Mouse (Mus musculus) liver, embryonic 12.5 days (tissue): Measurements from ENCODE around the gene Olfr93. TPM values are rescaled to one million over a fixed set of nuclear protein-coding genes. Genes with fewer than 3 reads are reported as not detected.
"Not testable (repeated sequence)": the region's sequence is repeated elsewhere in the genome, so short reads cannot be mapped to it uniquely, and the experiment has no call there.

Source experiments
- ATAC-seq: fragments of 200-750 bp; cut with Nextera tagmentation; 2 replicates; pipeline ENCODE4 v1.8.0; 2017; ENCODE audit warnings: moderate number of reproducible peaks, mild to moderate bottlenecking, moderate library complexity
- H3K27ac ChIP-seq: fragments of 300-500 bp; sonication (generic); 2 replicates; pipeline ENCODE4 v1.5.1; 2016; ENCODE audit warnings: mild to moderate bottlenecking
- H3K27me3 ChIP-seq: fragments of 300-500 bp; sonication (generic); replicated peaks from 2 replicates; pipeline ENCODE4 v1.6.1; 2016; ENCODE audit warnings: mild to moderate bottlenecking, moderate library complexity
- H3K36me3 ChIP-seq: fragments of 300-500 bp; sonication (generic); 2 replicates; pipeline ENCODE4 v1.6.1; 2016; ENCODE audit warnings: mild to moderate bottlenecking, moderate library complexity
- H3K4me1 ChIP-seq: fragments of 300-500 bp; sonication (generic); 2 replicates; pipeline ENCODE4 v1.6.1; 2016
- H3K4me2 ChIP-seq: fragments of 300-500 bp; sonication (generic); 2 replicates; pipeline ENCODE4 v1.6.1; 2016; ENCODE audit warnings: mild to moderate bottlenecking, moderate library complexity
- H3K4me3 ChIP-seq: fragments of 300-500 bp; sonication (generic); 2 replicates; pipeline ENCODE4 v1.5.1; 2016; ENCODE audit warnings: mild to moderate bottlenecking, moderate library complexity
- H3K9ac ChIP-seq: fragments of 300-500 bp; sonication (generic); 2 replicates; pipeline ENCODE4 v1.6.1; 2016; ENCODE audit warnings: mild to moderate bottlenecking, moderate library complexity
- H3K9me3 ChIP-seq: fragments of 300-500 bp; sonication (generic); replicated peaks from 2 replicates; pipeline ENCODE4 v1.6.1; 2016; ENCODE audit warnings: mild to moderate bottlenecking, moderate library complexity
- WGBS: fragments of 180-500 bp; shearing (Covaris S2); methylation state at CpG from one replicate; pipeline ENCODE4 v1.1.7; 2016; ENCODE audit not compliant: insufficient replicate concordance; 5-methylcytosine and 5-hydroxymethylcytosine counted together
- polyA plus RNA-seq: library from polyadenylated mRNA; unstranded; fragments of >200 nt; fragmentation: Nextera tagmentation; extraction: Ambion mirVana; gene quantifications from 2 replicates; pipeline ENCODE4 v1.2.1, GENCODE M21; 2016

Olfr93 gene
- not detected in 2 replicates for polyA plus RNA-seq

DNA sequence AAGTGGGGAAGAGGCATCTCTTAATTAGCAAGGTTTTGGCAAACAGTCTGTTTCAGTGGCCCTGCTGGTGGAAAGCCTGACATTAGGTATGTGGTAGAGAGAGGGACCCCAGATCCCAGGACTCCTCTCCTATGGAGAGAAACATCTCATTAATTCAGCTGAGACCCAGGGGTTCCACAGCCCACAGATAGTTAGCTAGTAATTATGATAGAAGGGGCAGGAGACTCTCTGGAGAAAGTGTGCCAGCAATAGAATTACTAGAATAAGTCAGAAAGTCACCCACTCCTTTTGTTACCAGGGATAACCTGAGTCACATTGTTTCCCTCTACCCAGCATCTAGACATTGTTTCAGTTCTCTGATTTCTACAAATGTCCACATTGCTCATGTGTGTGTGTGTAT lies at the start of gene Olfr93:
Gene Olfr93 (minus strand): TSS at position 101 of the 400 bp plus-strand sequence.
- Histone ChIP-seq H3K9ac (no peak within 1 kb of the TSS), H3K9me3 (no peaks in the 10 kb centered on the region), H3K27me3 (no peaks in the 10 kb centered on the region), H3K4me1 (no peaks in the 10 kb centered on the region), H3K27ac (no peak within 1 kb of the TSS), H3K4me3 (no peak within 1 kb of the TSS), H3K4me2 (no peak within 1 kb of the TSS), H3K36me3 (no peaks in the 10 kb centered on the region)
- ATAC-seq: no peak

DNA sequence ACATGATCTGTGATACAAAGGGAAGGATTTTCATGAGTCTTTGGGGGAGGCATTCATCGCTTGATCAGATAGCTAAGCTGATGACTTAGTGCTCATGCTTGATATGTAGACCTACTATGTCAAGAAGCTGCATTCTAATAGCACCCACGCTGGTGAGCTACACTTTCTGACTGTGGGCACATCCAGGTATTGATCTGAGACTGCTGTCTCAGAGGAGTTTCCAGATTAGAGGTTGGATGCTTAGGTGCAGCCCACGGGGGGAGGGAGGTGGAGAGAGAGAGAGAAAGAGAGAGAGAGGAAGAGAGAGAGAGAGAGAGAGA lies 42.6 kb upstream of the Olfr93 start:
- no peaks in the 10 kb centered on the region for H3K36me3 ChIP-seq
- 27% methylated on average over 3 of the region's 3 CpGs for WGBS
- no peak overlapping the region for H3K27ac ChIP-seq
- ATAC-seq: no peak
- H3K4me3 ChIP-seq: no peak overlapping the region
- H3K9ac ChIP-seq: no peak overlapping the region
- no peak overlapping the region for H3K4me2 ChIP-seq
- H3K4me1 ChIP-seq: no peaks in the 10 kb centered on the region
- H3K27me3 ChIP-seq: peaks cover 16% of the 10 kb centered on the region
- H3K9me3 ChIP-seq: no peaks in the 10 kb centered on the region

DNA sequence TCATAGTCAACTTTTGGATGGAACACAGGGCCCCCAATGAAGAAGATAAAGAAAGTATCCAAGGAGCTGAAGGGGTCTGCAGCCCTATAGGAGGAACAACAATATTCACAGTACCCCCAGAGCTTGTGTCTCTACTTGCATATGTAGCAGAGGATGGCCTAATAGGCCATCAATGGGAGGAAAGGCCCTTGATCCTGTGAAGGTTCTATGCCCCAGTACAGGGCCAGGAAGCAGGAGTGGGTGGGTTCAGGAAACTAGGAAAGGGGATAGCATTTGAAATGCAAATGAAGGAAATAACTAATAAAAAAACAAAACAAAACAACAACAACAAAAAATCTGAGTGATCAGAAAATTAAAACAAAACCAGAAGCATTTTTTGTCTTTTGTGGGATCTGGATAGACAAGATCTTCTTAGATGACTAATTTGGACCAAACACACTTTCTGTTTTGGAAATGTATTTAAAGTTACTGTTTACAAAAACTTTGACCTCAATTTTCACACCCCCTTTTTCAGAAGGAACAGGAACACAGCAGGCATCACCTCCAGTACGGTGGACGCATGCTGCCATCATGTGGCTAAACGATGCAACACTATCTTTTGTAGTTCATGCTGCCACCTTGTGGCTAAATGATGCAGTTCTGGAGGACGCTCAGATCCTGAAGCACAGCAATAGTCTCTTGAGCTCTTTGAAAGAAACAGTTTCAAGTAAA lies 42.1 kb upstream of the Olfr93 start:
- Histone ChIP-seq H3K27me3 (peaks cover 21% of the 10 kb centered on the region), H3K4me2 (no peak overlapping the region), H3K4me3 (no peak overlapping the region), H3K9me3 (no peaks in the 10 kb centered on the region), H3K36me3 (no peaks in the 10 kb centered on the region), H3K4me1 (no peaks in the 10 kb centered on the region), H3K9ac (no peak overlapping the region), H3K27ac (no peak overlapping the region)
- ATAC-seq: no peak; the same call in 1 of the 2 replicates
- under 1% methylated on average over 4 of the region's 4 CpGs for WGBS

DNA sequence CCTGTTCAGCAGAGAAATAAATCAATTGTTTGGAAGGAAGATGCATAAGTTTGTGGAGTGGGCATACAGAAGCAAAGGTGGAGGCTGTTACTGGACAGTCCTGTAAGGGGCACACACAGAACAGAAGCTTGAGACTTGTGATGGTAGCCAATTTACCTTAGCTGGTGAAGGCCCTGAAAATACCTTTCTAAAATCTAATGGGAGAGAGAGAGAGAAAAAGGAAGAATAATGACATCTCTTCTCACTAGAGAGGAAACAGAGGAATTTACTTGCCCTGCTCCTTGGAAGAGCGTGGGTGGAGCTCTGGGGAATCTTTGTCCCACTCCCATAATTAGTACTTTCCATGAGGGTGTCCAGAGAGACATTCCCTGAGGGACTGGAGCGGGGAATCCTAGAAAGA lies 39.6 kb upstream of the Olfr93 start, which contains the start of gene Olfr94:
Gene Olfr94 (minus strand): TSS at position 101 of the 400 bp plus-strand sequence.
- no peak for ATAC-seq
- Histone ChIP-seq H3K9ac (no peak within 1 kb of the TSS), H3K9me3 (no peaks in the 10 kb centered on the region), H3K4me2 (no peak within 1 kb of the TSS), H3K27me3 (peaks cover 45% of the 10 kb centered on the region), H3K4me1 (no peaks in the 10 kb centered on the region), H3K36me3 (no peaks in the 10 kb centered on the region), H3K4me3 (no peak within 1 kb of the TSS), H3K27ac (no peak within 1 kb of the TSS)
- WGBS: 67% methylated on average over 2 of the region's 2 CpGs

DNA sequence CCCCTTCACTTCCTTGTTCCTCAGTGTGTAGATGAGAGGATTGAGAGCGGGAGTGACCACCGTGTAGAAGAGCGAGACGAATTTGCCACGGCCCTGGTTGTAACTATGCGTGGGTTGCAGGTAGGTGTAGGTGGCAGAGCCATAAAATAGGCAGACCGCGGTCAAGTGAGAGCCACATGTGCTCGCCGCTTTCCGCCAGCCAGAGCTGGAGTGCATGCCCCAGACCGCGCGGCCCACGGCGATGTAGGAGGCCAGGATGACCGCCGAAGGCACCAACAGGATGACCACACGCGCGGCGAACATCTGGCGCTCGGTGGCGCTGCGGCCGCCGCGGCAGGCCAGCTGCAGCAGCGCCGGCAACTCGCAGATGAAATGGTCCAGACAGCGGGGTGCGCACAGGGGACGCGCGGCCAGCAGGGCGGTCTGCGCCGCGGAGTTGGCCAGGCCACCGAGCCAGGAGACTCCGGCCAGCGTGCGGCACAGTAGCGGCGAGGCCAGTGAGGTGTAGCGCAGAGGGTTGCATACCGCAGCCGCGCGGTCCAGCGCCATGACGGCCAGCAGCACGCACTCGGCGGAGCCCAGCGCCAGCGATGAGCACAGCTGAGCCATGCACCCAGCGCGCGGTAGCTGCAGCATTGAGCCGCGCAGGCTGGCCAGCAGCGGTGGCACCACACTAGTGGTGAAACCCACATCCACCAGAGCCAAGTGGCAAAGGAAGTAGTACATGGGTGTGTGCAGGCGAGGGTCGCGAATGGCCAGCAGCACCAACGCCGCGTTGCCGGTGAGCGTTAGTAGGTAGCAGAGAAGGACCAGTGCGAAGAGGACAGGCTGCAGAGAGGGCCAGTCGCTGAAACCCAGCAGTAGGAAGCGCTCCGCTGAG lies 35.8 kb upstream of the Olfr93 start:
- Histone ChIP-seq H3K27ac (no peak overlapping the region), H3K9ac (no peak overlapping the region), H3K4me2 (peak overlapping the region; percentile 66), H3K9me3 (no peaks in the 10 kb centered on the region), H3K4me1 (no peaks in the 10 kb centered on the region), H3K36me3 (no peaks in the 10 kb centered on the region), H3K4me3 (peak overlapping the region; percentile 41), H3K27me3 (peaks cover 57% of the 10 kb centered on the region)
- WGBS: 2% methylated on average over 77 of the region's 77 CpGs
- 0 out of 2 replicates have a peak, but pooled peaks have one; percentile 15 for ATAC-seq

DNA sequence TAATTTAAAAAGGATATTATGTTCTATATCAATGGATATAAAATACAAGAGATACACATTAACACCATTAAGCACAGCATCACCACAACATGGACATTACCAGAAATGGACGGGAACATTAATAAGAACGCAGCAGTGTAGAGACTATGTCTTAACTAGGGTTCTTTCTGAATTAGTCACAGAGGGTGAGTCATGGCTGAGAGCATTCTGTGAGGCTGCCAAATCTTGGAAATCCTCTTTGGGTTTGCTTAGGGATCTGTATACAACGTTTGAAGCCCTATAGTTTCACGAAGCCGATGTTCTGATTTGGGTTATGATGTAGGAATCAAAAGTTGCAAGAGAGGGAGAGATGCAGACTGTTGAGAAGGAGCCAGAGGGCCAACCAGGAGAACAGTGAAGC lies 33.5 kb upstream of the Olfr93 start:
- H3K4me2 ChIP-seq: no peak overlapping the region
- H3K4me1 ChIP-seq: no peaks in the 10 kb centered on the region
- no peaks in the 10 kb centered on the region for H3K36me3 ChIP-seq
- no peak for ATAC-seq
- no peak overlapping the region for H3K27ac ChIP-seq
- H3K9me3 ChIP-seq: no peaks in the 10 kb centered on the region
- H3K9ac ChIP-seq: no peak overlapping the region
- whole genome bisulfite sequencing: 72% methylated on average over 5 of the region's 5 CpGs
- H3K4me3 ChIP-seq: no peak overlapping the region
- peaks cover 47% of the 10 kb centered on the region for H3K27me3 ChIP-seq

DNA sequence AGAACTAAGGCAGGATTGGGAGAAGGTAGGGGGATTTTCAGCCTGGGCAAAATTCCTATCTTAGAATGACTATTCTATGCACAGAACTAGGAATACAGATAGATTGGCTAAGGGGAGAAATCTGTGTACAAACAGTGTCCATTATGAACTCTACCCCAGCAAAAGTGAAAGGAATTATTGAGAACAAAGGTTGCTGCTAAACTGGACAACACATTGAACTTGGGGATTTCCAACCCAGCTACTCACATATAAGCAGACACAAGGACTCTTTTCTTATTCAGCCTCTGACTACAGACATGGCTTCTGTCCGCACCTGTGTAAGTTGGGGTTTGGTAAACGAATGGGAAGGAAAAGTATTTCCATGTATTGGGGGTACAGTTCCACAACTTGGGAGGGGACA lies 32.4 kb upstream of the Olfr93 start, which contains the start of gene Ubd:
Gene Ubd (plus strand): TSS at position 237 of the 400 bp plus-strand sequence.
- WGBS: 72% methylated on average over 2 of the region's 2 CpGs
- no peaks in the 10 kb centered on the region for H3K9me3 ChIP-seq
- H3K27ac ChIP-seq: no peak within 1 kb of the TSS
- H3K27me3 ChIP-seq: peaks cover 40% of the 10 kb centered on the region
- H3K36me3 ChIP-seq: no peaks in the 10 kb centered on the region
- H3K4me1 ChIP-seq: no peaks in the 10 kb centered on the region
- ATAC-seq: no peak
- H3K4me3 ChIP-seq: no peak within 1 kb of the TSS
- H3K4me2 ChIP-seq: no peak within 1 kb of the TSS
- no peak within 1 kb of the TSS for H3K9ac ChIP-seq

DNA sequence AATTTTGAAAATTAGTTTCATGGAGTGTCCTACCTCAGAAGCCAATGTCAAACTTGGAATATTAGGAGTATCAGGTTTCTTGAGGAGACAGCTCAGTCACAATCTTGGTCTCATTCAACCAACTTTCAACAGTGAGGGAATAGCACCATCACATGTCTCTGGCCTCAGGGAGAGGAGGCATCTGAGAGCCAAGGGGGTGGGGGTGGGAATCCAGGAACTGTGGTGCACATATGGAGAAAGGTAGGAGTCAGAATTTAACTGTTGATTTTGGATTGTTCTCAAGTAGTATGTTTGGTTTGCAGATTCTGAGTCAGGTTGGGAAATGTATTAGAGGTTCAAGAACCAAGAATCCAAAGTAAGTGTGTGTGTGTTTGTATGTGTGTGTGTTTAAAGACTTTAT lies 31.7 kb upstream of the Olfr93 start:
- Histone ChIP-seq H3K4me2 (no peak overlapping the region), H3K27me3 (peaks cover 33% of the 10 kb centered on the region), H3K4me1 (no peaks in the 10 kb centered on the region), H3K4me3 (no peak overlapping the region), H3K9ac (no peak overlapping the region), H3K27ac (no peak overlapping the region), H3K9me3 (no peaks in the 10 kb centered on the region), H3K36me3 (no peaks in the 10 kb centered on the region)
- ATAC-seq: no peak

DNA sequence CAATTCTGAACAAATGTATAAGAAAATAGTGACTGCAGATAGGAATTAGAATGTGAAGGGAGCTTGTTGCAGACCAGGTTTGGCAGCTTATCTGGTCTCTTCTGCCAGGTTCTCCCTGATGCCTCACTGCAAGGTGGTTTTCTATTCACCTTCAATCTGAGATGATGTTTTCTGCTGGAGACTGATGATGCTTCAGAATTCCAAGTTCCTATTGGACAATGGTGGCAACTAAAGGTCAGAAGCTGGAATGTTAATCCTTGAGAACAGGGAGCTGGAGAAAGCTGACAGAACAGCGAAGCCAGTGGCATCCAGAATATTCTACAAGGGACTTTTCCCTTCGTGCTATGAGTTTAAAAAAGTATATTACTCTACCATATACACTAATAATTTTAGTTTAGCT lies 29.4 kb upstream of the Olfr93 start:
- no peak overlapping the region for H3K4me2 ChIP-seq
- H3K4me3 ChIP-seq: no peak overlapping the region
- H3K27me3 ChIP-seq: peaks cover 10% of the 10 kb centered on the region
- H3K36me3 ChIP-seq: no peaks in the 10 kb centered on the region
- no peaks in the 10 kb centered on the region for H3K9me3 ChIP-seq
- no peak overlapping the region for H3K9ac ChIP-seq
- H3K27ac ChIP-seq: no peak overlapping the region
- H3K4me1 ChIP-seq: no peaks in the 10 kb centered on the region
- no peak for ATAC-seq
- WGBS: 38% methylated on average over 2 of the region's 2 CpGs

DNA sequence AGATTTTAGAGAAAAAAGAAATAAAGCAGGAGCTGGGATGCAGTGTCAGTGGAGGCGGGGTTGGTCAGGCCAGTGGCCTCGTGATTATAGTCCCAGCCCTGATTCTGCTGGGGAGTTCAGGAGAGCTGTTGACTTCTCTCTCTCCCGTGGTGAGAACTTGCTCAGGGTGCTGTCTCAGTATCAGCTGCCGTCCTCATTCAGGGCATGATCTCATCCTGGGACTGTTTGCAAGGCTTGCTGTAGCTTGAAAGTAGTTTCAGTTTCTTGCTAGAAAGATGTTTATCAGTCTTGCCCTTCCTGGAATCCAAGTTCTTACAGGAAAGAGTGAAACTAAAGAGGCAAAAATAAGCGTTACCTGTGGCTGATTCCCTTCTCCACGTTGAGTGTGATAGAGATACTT lies 24.2 kb upstream of the Olfr93 start:
- no peak for ATAC-seq
- H3K27me3 ChIP-seq: no peaks in the 10 kb centered on the region
- WGBS: 21% methylated on average over 6 of the region's 6 CpGs

DNA sequence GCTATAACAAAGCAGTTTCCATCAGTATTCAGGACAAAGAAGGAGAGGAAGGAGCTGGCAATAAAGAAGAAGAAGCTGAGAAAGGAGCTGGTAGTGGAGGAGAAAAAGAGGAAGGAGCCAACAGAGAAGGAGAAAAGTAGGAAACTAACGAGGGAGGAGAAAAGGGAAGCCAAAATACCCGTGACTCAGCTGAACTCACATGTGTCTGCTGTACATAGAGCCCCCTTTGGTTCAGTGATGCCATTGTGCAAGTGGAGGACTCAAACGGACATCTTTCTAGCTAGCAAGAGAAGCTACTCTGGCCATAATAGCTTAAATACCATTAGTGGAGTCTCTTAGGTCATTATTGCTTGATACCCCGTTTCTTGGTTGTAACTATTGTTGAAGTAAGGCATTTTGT lies 29.9 kb downstream of the Olfr93 start:
- H3K27ac ChIP-seq, H3K4me1 ChIP-seq, H3K4me2 ChIP-seq, H3K9me3 ChIP-seq, H3K9ac ChIP-seq, H3K4me3 ChIP-seq, H3K27me3 ChIP-seq, H3K36me3 ChIP-seq, ATAC-seq: not testable (repeated sequence)
- 21% methylated on average over 4 of the region's 4 CpGs for WGBS

More for the DNA sequence above, 24.2 kb upstream of the Olfr93 start:
- Histone ChIP-seq H3K9me3 (no peaks in the 10 kb centered on the region), H3K4me3 (no peak overlapping the region), H3K36me3 (no peaks in the 10 kb centered on the region), H3K4me2 (no peak overlapping the region), H3K27ac (no peak overlapping the region), H3K4me1 (no peaks in the 10 kb centered on the region), H3K9ac (no peak overlapping the region)

DNA sequence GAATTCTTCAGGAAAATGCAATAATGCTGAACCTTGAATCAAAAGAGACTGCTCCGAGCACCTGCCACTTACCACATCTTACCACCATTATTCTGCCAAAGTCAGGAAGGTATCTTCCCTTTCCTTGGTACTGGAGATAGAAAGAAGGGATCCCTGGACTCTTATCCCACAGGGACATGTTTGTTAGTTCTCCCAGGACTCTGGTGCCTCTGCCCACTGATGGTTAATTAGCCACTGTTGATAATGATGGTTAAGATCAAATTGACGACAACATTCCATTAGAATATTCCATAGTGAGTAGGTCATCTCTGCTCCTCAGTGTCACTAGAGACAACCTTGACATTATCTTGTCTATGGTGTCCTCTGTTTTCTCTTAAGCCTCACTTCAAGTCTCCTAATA lies 41.3 kb downstream of the Olfr93 start, which contains the start of gene Olfr92:
Gene Olfr92 (minus strand): TSS at position 101 of the 400 bp plus-strand sequence.
- H3K9ac ChIP-seq: no peak within 1 kb of the TSS
- H3K27ac ChIP-seq: no peak within 1 kb of the TSS
- H3K9me3 ChIP-seq: no peaks in the 10 kb centered on the region
- ATAC-seq: no peak
- no peaks in the 10 kb centered on the region for H3K27me3 ChIP-seq
- H3K4me2 ChIP-seq: no peak within 1 kb of the TSS
- no peaks in the 10 kb centered on the region for H3K4me1 ChIP-seq
- H3K36me3 ChIP-seq: no peaks in the 10 kb centered on the region
- H3K4me3 ChIP-seq: no peak within 1 kb of the TSS
- 63% methylated on average over 2 of the region's 2 CpGs for WGBS
